Mouse (Mus musculus) c-Kit-positive CD71-positive TER-119-negative erythroid progenitor cells, embryonic 14.5 days (primary cell): ENCODE data around the gene Setd6.

Experiments
- DNase-seq: peaks from one replicate; pipeline ENCODE4 v3.0.0-alpha.2; 2013; ENCODE audit warnings: low read depth

The Setd6 gene

GRCm38 (mm10) chr8:95711029-95711428, 4.7 kb upstream of the Setd6 start:
- no peak for DNase-seq

- no peak for DNase-seq
Observed at GRCm38 (mm10) chr8:95712395-95712794, 3.3 kb upstream of the Setd6 start.

- peak; percentile 79 for DNase-seq
Observed at GRCm38 (mm10) chr8:95713100-95714010, 2.3 kb upstream of the Setd6 start.

GRCm38 (mm10) chr8:95714367-95714766, 1.3 kb upstream of the Setd6 start:
- no peak for DNase-seq

GRCm38 (mm10) chr8:95714837-95715413, 756 bp upstream of the Setd6 start:
- no peak for DNase-seq

GRCm38 (mm10) chr8:95716546-95717335, 1.1 kb downstream of the Setd6 start:
- DNase-seq = no peak

- DNase-seq = no peak
Observed at GRCm38 (mm10) chr8:95727625-95728024, 11.9 kb downstream of the Setd6 start.

GRCm38 (mm10) chr8:95738596-95738995, 22.9 kb downstream of the Setd6 start:
- no peak for DNase-seq

GRCm38 (mm10) chr8:95741732-95742131, 26.1 kb downstream of the Setd6 start:
- DNase-seq = no peak

- no peak for DNase-seq
Observed at GRCm38 (mm10) chr8:95748028-95748427, 32.3 kb downstream of the Setd6 start.

- no peak for DNase-seq
Observed at GRCm38 (mm10) chr8:95751924-95752323, 36.2 kb downstream of the Setd6 start.

- no peak for DNase-seq
Observed at GRCm38 (mm10) chr8:95760323-95760722, 44.6 kb downstream of the Setd6 start.

GRCm38 (mm10) chr8:95764133-95764532, 48.5 kb downstream of the Setd6 start:
- DNase-seq = no peak
